Mouse (Mus musculus) MEL (cell line): ENCODE measurements around the gene Nop10. TPM values are rescaled to one million over a fixed set of nuclear protein-coding genes. Genes with fewer than 3 reads are reported as not detected.
A peak's percentile ranks its signal among the peaks of the same experiment; 100 is the strongest.

ENCODE experiments used
- DNase-seq: peaks from one replicate; pipeline ENCODE4 v3.0.0; 2011; ENCODE audit warnings: low read depth, low spot score
- H3K27ac ChIP-seq: 2 replicates; pipeline ENCODE4 v1.5.1; 2012; ENCODE audit warnings: low read depth, mild to moderate bottlenecking, control low read depth, low read length, moderate library complexity; ENCODE audit not compliant: control insufficient read depth
- H3K27me3 ChIP-seq, 2 experiments: fragments of 150-350 bp in 1 of 2; sonication (generic) in 1 of 2; 2 replicates each; pipeline ENCODE4 v1.6.1; 2012; ENCODE audit warnings: low read length in 2 of 2, mild to moderate bottlenecking in 2 of 2, improper control_type of control experiment in 1 of 2, moderate library complexity in 1 of 2; ENCODE audit not compliant: insufficient read depth in 2 of 2, control insufficient read depth in 1 of 2
- H3K36me3 ChIP-seq, 2 experiments: 2 replicates each; pipeline ENCODE4 v1.6.1; 2012 to 2014; ENCODE audit warnings: low read length in 2 of 2, improper control_type of control experiment in 1 of 2, inconsistent platforms in 1 of 2, mild to moderate bottlenecking in 1 of 2; ENCODE audit not compliant: insufficient read depth in 2 of 2, control insufficient read depth in 1 of 2
- H3K4me1 ChIP-seq, 2 experiments: fragments of 150-350 bp in 1 of 2; sonication (generic) in 1 of 2; 2 replicates each; pipeline ENCODE4 v1.6.1; 2012; ENCODE audit warnings: low read length in 2 of 2, improper control_type of control experiment in 1 of 2, mild to moderate bottlenecking in 1 of 2; ENCODE audit not compliant: insufficient read depth in 2 of 2, control insufficient read depth in 1 of 2
- H3K4me3 ChIP-seq, 2 experiments: fragments of 150-350 bp in 1 of 2; sonication (generic) in 1 of 2; 2 replicates each; pipeline ENCODE4 v1.5.1; 2012; ENCODE audit warnings: low read depth in 2 of 2, low read length in 2 of 2, mild to moderate bottlenecking in 2 of 2, moderate library complexity in 2 of 2, control low read depth in 1 of 2, improper control_type of control experiment in 1 of 2; ENCODE audit not compliant: control insufficient read depth in 1 of 2, insufficient read depth in 1 of 2
- H3K79me2 ChIP-seq: 2 replicates; pipeline ENCODE4 v1.6.1; 2012; ENCODE audit warnings: mild to moderate bottlenecking, low read length, moderate library complexity; ENCODE audit not compliant: control insufficient read depth, poor library complexity, insufficient read depth
- H3K9ac ChIP-seq: 2 replicates; pipeline ENCODE4 v1.6.1; 2012; ENCODE audit warnings: low read depth, mild to moderate bottlenecking, control low read depth, low read length, moderate library complexity; ENCODE audit not compliant: control insufficient read depth, poor library complexity, severe bottlenecking
- H3K9me3 ChIP-seq: fragments of 150-350 bp; sonication (generic); replicated peaks from 2 replicates; pipeline ENCODE4 v1.6.1; 2012; ENCODE audit warnings: mild to moderate bottlenecking, low read length, improper control_type of control experiment, moderate library complexity; ENCODE audit not compliant: insufficient read depth
- BHLHE40 ChIP-seq: IDR thresholded peaks from 2 replicates; pipeline ENCODE4 v1.6.1; 2012; ENCODE audit warnings: low read depth, mild to moderate bottlenecking, inconsistent platforms, low read length, improper control_type of control experiment, borderline replicate concordance
- CHD1 ChIP-seq: IDR thresholded peaks from 2 replicates; pipeline ENCODE4 v1.6.1; 2012; ENCODE audit warnings: low read depth, mild to moderate bottlenecking, inconsistent platforms, low read length, improper control_type of control experiment
- CHD2 ChIP-seq: IDR thresholded peaks from 2 replicates; pipeline ENCODE4 v1.6.1; 2011; ENCODE audit warnings: low read length, improper control_type of control experiment
- E2F4 ChIP-seq: IDR thresholded peaks from 2 replicates; pipeline ENCODE4 v1.6.1; 2011; ENCODE audit warnings: low read depth, low read length, improper control_type of control experiment, borderline replicate concordance
- EP300 ChIP-seq, 2 experiments: IDR thresholded peaks; 2 replicates each; pipeline ENCODE4 v1.6.1; 2011; ENCODE audit warnings: improper control_type of control experiment in 2 of 2, low read length in 2 of 2, low read depth in 1 of 2, mild to moderate bottlenecking in 1 of 2
- ETS1 ChIP-seq: IDR thresholded peaks from 2 replicates; pipeline ENCODE4 v1.6.1; 2012; ENCODE audit warnings: low read depth, mild to moderate bottlenecking, inconsistent platforms, low read length, improper control_type of control experiment, moderate library complexity
- GABPA ChIP-seq: IDR thresholded peaks from 2 replicates; pipeline ENCODE4 v1.6.1; 2012; ENCODE audit warnings: low read depth, mild to moderate bottlenecking, inconsistent platforms, low read length, improper control_type of control experiment, moderate library complexity
- GATA1 ChIP-seq: IDR thresholded peaks from 2 replicates; pipeline ENCODE4 v1.6.1; 2011; ENCODE audit warnings: low read depth, low read length, improper control_type of control experiment
- JUND ChIP-seq: IDR thresholded peaks from 2 replicates; pipeline ENCODE4 v1.6.1; 2011; ENCODE audit warnings: low read depth, mild to moderate bottlenecking, improper control_type of control experiment, low read length
- MEF2A ChIP-seq: IDR thresholded peaks from 2 replicates; pipeline ENCODE4 v1.6.1; 2014; ENCODE audit warnings: low read depth, mild to moderate bottlenecking, inconsistent platforms, low read length, improper control_type of control experiment; ENCODE audit not compliant: poor library complexity, insufficient replicate concordance, severe bottlenecking; ENCODE audit errors: extremely low read depth
- MXI1 ChIP-seq: IDR thresholded peaks from 2 replicates; pipeline ENCODE4 v1.6.1; 2011; ENCODE audit warnings: mild to moderate bottlenecking, low read depth, low read length, improper control_type of control experiment
- MYB ChIP-seq: IDR thresholded peaks from 2 replicates; pipeline ENCODE4 v1.6.1; 2011; ENCODE audit warnings: mild to moderate bottlenecking, low read depth, low read length, improper control_type of control experiment
- NRF1 ChIP-seq: IDR thresholded peaks from 2 replicates; pipeline ENCODE4 v1.6.1; 2014; ENCODE audit warnings: low read depth, mild to moderate bottlenecking, inconsistent platforms, low read length, improper control_type of control experiment, moderate library complexity; ENCODE audit not compliant: poor library complexity, insufficient read depth, severe bottlenecking
- POLR2AphosphoS2 ChIP-seq: IDR thresholded peaks from 2 replicates; pipeline ENCODE4 v1.6.1; 2011; ENCODE audit warnings: low read length, improper control_type of control experiment
- POLR2AphosphoS5 ChIP-seq: IDR thresholded peaks from 2 replicates; pipeline ENCODE4 v1.6.1; 2012; ENCODE audit warnings: low read depth, borderline replicate concordance, mild to moderate bottlenecking, inconsistent platforms, low read length, moderate library complexity, mixed read lengths
- SMC3 ChIP-seq: IDR thresholded peaks from 2 replicates; pipeline ENCODE4 v1.6.1; 2011; ENCODE audit warnings: low read depth, low read length, improper control_type of control experiment
- TBP ChIP-seq: IDR thresholded peaks from 2 replicates; pipeline ENCODE4 v1.8.0; 2011; ENCODE audit warnings: low read depth, low read length, improper control_type of control experiment
- TCF12 ChIP-seq: IDR thresholded peaks from 2 replicates; pipeline ENCODE4 v1.6.1; 2014; ENCODE audit warnings: low read depth, mild to moderate bottlenecking, inconsistent platforms, low read length, improper control_type of control experiment, moderate library complexity
- USF1 ChIP-seq: IDR thresholded peaks from 2 replicates; pipeline ENCODE4 v1.6.1; 2014; ENCODE audit warnings: low read depth, mild to moderate bottlenecking, inconsistent platforms, low read length, improper control_type of control experiment, moderate library complexity
- ZKSCAN1 ChIP-seq: IDR thresholded peaks from 2 replicates; pipeline ENCODE4 v1.6.1; 2012; ENCODE audit warnings: low read depth, mild to moderate bottlenecking, inconsistent platforms, low read length, improper control_type of control experiment, moderate library complexity
- polyA plus RNA-seq, 2 experiments: library from polyadenylated mRNA; stranded (reverse) in 1 of 2; unstranded in 1 of 2; fragments of >175 nt in 1 of 2; fragments of >200 nt in 1 of 2; gene quantifications; 2 replicates each; pipeline versions ENCODE4 v1.2.1 to v1.2.4; 2012; ENCODE audit warnings: low replicate concordance in 2 of 2, low read depth in 1 of 2; ENCODE audit not compliant: insufficient read length in 2 of 2, insufficient read depth in 1 of 2, missing spikeins in 1 of 2
- total RNA-seq: library from RNA; depleted of rRNA; stranded (reverse); fragments of 300-350 nt; gene quantifications from 2 replicates; pipeline ENCODE4 v1.2.3, GENCODE M21; 2012

The Nop10 gene
- total and polyA plus RNA-seq, 3 experiments = 253 to 275 TPM; not detected in 1

GRCm38 (mm10) chr2:112267547-112268269 lies 6.0 kb downstream of the Nop10 start (continued):
- TF ChIP-seq MEF2A (peak; percentile 68; the same call in 1 of the 2 replicates), TCF12 (peak; percentile 56), SMC3 (no peak), MYB (no peak), BHLHE40 (peak; percentile 65; the same call in 1 of the 2 replicates), EP300 (IDR thresholded peaks at IDR 0.05; ENCODE audit: low read depth in 1 of 2, low read length in 2 of 2) (peak; percentile 90), JUND (0 out of 2 replicates have a peak, but pooled peaks have one; percentile 38), POLR2AphosphoS2 (0 out of 2 replicates have a peak, but pooled peaks have one; percentile 32), GATA1 (peak; percentile 80), E2F4 (0 out of 2 replicates have a peak, but pooled peaks have one; percentile 31), USF1 (no peak), TBP (peak; percentile 81; the same call in 1 of the 2 replicates), GABPA (no peak), CHD1 (peak; percentile 83; the same call in 1 of the 2 replicates), CHD2 (peak; percentile 16; the same call in 1 of the 2 replicates), ZKSCAN1 (no peak), NRF1 (no peak)

GRCm38 (mm10) chr2:112270011-112270410 lies 8.3 kb downstream of the Nop10 start:
- Histone ChIP-seq H3K9ac (no peak overlapping the region), H3K79me2 (peaks cover 20% of the 10 kb centered on the region), H3K36me3 (peaks cover 4 to 16% of the 10 kb centered on the region in 2 experiments; a peak in 3 of 4 replicates), H3K9me3 (no peaks in the 10 kb centered on the region), H3K27me3 (no peaks in the 10 kb centered on the region), H3K4me3 (no peak overlapping the region), H3K4me1 (peaks cover 13 to 19% of the 10 kb centered on the region in 2 experiments), H3K27ac (no peak overlapping the region)
- TF ChIP-seq MXI1 (peak; percentile 30; the same call in 1 of the 2 replicates), ETS1 (peak; percentile 30; the same call in 1 of the 2 replicates), POLR2AphosphoS5 (no peak)
- DNase-seq = no peak
